Mouse (Mus musculus) ES-E14 (cell line): ENCODE results near the gene Npdc1. TPM values are rescaled to one million over a fixed set of nuclear protein-coding genes. Genes with fewer than 3 reads are reported as not detected.
A peak's percentile ranks its signal among the peaks of the same experiment; 100 is the strongest.

Experiments
- DNase-seq: peaks from one replicate; pipeline ENCODE4 v3.0.0-alpha.2; 2013; ENCODE audit warnings: low read depth, low spot score
- H3K27ac ChIP-seq: 2 replicates; pipeline ENCODE4 v1.5.1; 2012; ENCODE audit warnings: low read depth, mild to moderate bottlenecking, low read length, moderate library complexity, mixed read lengths; ENCODE audit not compliant: poor library complexity, insufficient read depth, severe bottlenecking
- H3K36me3 ChIP-seq: 2 replicates; pipeline ENCODE4 v1.6.1; 2012; ENCODE audit warnings: mild to moderate bottlenecking, low read length, moderate library complexity, mixed read lengths; ENCODE audit not compliant: control insufficient read depth, poor library complexity, insufficient read depth, severe bottlenecking
- H3K4me1 ChIP-seq, 2 experiments: fragments of 150-350 bp in 1 of 2; sonication (generic) in 1 of 2; 2 replicates each; pipeline ENCODE4 v1.6.1; 2012; ENCODE audit warnings: low read length in 2 of 2, mild to moderate bottlenecking in 1 of 2, mixed read lengths in 1 of 2; ENCODE audit not compliant: control insufficient read depth in 2 of 2, insufficient read depth in 2 of 2, poor library complexity in 1 of 2
- H3K4me3 ChIP-seq, 2 experiments: fragments of 150-350 bp in 1 of 2; sonication (generic) in 1 of 2; 2 replicates each; pipeline ENCODE4 v1.5.1; 2012; ENCODE audit warnings: low read length in 2 of 2, low read depth in 1 of 2, mild to moderate bottlenecking in 1 of 2, mixed read lengths in 1 of 2; ENCODE audit not compliant: insufficient read depth in 1 of 2, poor library complexity in 1 of 2, severe bottlenecking in 1 of 2
- H3K9ac ChIP-seq: 2 replicates; pipeline ENCODE4 v1.6.1; 2012; ENCODE audit warnings: low read depth, mild to moderate bottlenecking, low read length, mixed read lengths; ENCODE audit not compliant: poor library complexity, insufficient read depth, severe bottlenecking
- H3K9me3 ChIP-seq: fragments of 150-350 bp; sonication (generic); 2 replicates; pipeline ENCODE4 v1.6.1; 2012; ENCODE audit warnings: low read depth, mild to moderate bottlenecking, low read length; ENCODE audit not compliant: control insufficient read depth, insufficient read depth
- CHD2 ChIP-seq: IDR thresholded peaks from 2 replicates; pipeline ENCODE4 v1.6.1; 2014; ENCODE audit warnings: mild to moderate bottlenecking, low read depth, low read length, inconsistent platforms
- HCFC1 ChIP-seq: IDR thresholded peaks from 2 replicates; pipeline ENCODE4 v1.6.1; 2012; ENCODE audit warnings: low read length, inconsistent platforms, borderline replicate concordance; ENCODE audit not compliant: insufficient read depth
- MAFK ChIP-seq: IDR thresholded peaks from 2 replicates; pipeline ENCODE4 v1.6.1; 2014; ENCODE audit warnings: mild to moderate bottlenecking, low read depth, low read length, inconsistent platforms; ENCODE audit not compliant: insufficient read depth
- ZC3H11A ChIP-seq: IDR thresholded peaks from 2 replicates; pipeline ENCODE4 v1.6.1; 2012; ENCODE audit warnings: low read depth, mild to moderate bottlenecking, inconsistent platforms, low read length, borderline replicate concordance
- ZNF384 ChIP-seq: IDR thresholded peaks from 2 replicates; pipeline ENCODE4 v1.6.1; 2012; ENCODE audit warnings: low read depth, low read length, inconsistent platforms
- in situ Hi-C, 2 experiments: fragments of 600-800 bp; cut with MboI; formaldehyde crosslinking; loops; one replicate each; pipeline ENCODE4 v1.15.1; 2025; ENCODE audit warnings: low sequenced_read_pairs in 2 of 2, inconsistent platforms in 1 of 2; ENCODE audit not compliant: unreplicated experiment in 2 of 2
- total RNA-seq: library from RNA; depleted of rRNA; stranded (reverse); fragments of 300-350 nt; gene quantifications from 2 replicates; pipeline ENCODE4 v1.2.3, GENCODE M21; 2012; rRNA removed

Gene Npdc1
- total RNA-seq, result 28.3 and 43.8 TPM in 2 replicates

GRCm38 (mm10) chr2:25399051-25399450 lies at the start of gene Npdc1:
Npdc1 (plus strand) TSS chr2:25399351.
- in situ Hi-C loops, result no loop called here
- no peak within 1 kb of the TSS for H3K9ac ChIP-seq
- no peak for DNase-seq

GRCm38 (mm10) chr2:25349499-25349898 lies 49.7 kb upstream of the Npdc1 start:
- no peak for TF ChIP-seq ZC3H11A
- TF ChIP-seq MAFK, result no peak
- TF ChIP-seq CHD2, result no peak
- TF ChIP-seq HCFC1, result no peak
- TF ChIP-seq ZNF384, result no peak
- no peak for DNase-seq
- no peak overlapping the region for H3K27ac ChIP-seq
- in situ Hi-C loops, result no loop called here
- H3K9me3 ChIP-seq, result no peaks in the 10 kb centered on the region
- H3K4me1 ChIP-seq, result no peaks in the 10 kb centered on the region
- peaks cover 76% of the 10 kb centered on the region for H3K36me3 ChIP-seq
- no peak overlapping the region for H3K9ac ChIP-seq
- H3K4me3 ChIP-seq, result no peak overlapping the region

More at GRCm38 (mm10) chr2:25399051-25399450, at the start of gene Npdc1:
- no peaks in the 10 kb centered on the region for H3K9me3 ChIP-seq
- H3K36me3 ChIP-seq, result no peaks in the 10 kb centered on the region
- H3K27ac ChIP-seq, result no peak within 1 kb of the TSS
- TF ChIP-seq HCFC1 (no peak), CHD2 (no peak), MAFK (no peak), ZNF384 (no peak), ZC3H11A (no peak)
- no peak within 1 kb of the TSS for H3K4me3 ChIP-seq
- H3K4me1 ChIP-seq, result peaks cover 0 to 9% of the 10 kb centered on the region in 2 experiments; a peak in 1 of 4 replicates

- in situ Hi-C loops, result no loop called here
- no peak overlapping the region for H3K9ac ChIP-seq
- no peak for TF ChIP-seq ZNF384
- H3K4me1 ChIP-seq, result no peaks in the 10 kb centered on the region
- H3K9me3 ChIP-seq, result no peaks in the 10 kb centered on the region
- H3K36me3 ChIP-seq, result peaks cover 67% of the 10 kb centered on the region
- no peak for DNase-seq
- H3K27ac ChIP-seq, result no peak overlapping the region
- no peak overlapping the region for H3K4me3 ChIP-seq
Measured at GRCm38 (mm10) chr2:25350701-25351100, 48.5 kb upstream of the Npdc1 start.

- Histone ChIP-seq H3K4me1 (peaks cover 0 to 6% of the 10 kb centered on the region in 2 experiments; a peak in 1 of 4 replicates), H3K9me3 (no peaks in the 10 kb centered on the region), H3K9ac (no peak overlapping the region), H3K4me3 (no peak overlapping the region), H3K36me3 (peaks cover 41% of the 10 kb centered on the region), H3K27ac (no peak overlapping the region)
- no peak for TF ChIP-seq ZNF384
- TF ChIP-seq MAFK, result peak; percentile 32; the same call in 1 of the 2 replicates
- DNase-seq, result no peak
- in situ Hi-C loops, result no loop called here
Measured at GRCm38 (mm10) chr2:25354211-25354610, 44.9 kb upstream of the Npdc1 start.

GRCm38 (mm10) chr2:25355419-25356066 lies 43.6 kb upstream of the Npdc1 start:
- no peak overlapping the region for H3K27ac ChIP-seq
- no peaks in the 10 kb centered on the region for H3K9me3 ChIP-seq
- peaks cover 0 to 6% of the 10 kb centered on the region in 2 experiments; a peak in 1 of 4 replicates for H3K4me1 ChIP-seq
- H3K4me3 ChIP-seq, result peak overlapping the region; percentile 70 to 71
- DNase-seq, result no peak
- peak overlapping the region; percentile 73 for H3K9ac ChIP-seq
- TF ChIP-seq ZNF384 (no peak), ZC3H11A (no peak), MAFK (no peak)
- in situ Hi-C loops, result no loop called here
- peaks cover 28% of the 10 kb centered on the region for H3K36me3 ChIP-seq
